In genomic region chr7:45482166-45482565, GRCm38 (mm10) we compare ENCODE assay signal across 23 mouse cellular contexts. TPM values are rescaled to one million over a fixed set of nuclear protein-coding genes. Genes with fewer than 3 reads are reported as not detected.
DNase-seq lines count a peak whose midpoint lies in the region; ATAC-seq and TF ChIP-seq lines count a peak whose summit lies in the region.
"Had no signal": no experiment of that assay in that cellular context is flagged by ENCODE, and none has a peak within 500 bp of the region (broad histone marks: within the 10 kb centered on the region; RNA-seq: fewer than 3 reads in every experiment).

No protein-coding gene starts in this region.

- no peak for ATAC-seq in liver, postnatal 0 days
- peak; percentile 51; the same call in 1 of the 2 replicates for ATAC-seq in megakaryocyte-erythroid progenitor cell, adult 5-6 weeks (replicated peaks; ENCODE audit: low FRiP score, low TSS enrichment, poor library complexity, severe bottlenecking)

- no peak for TF ChIP-seq EP300 in liver, postnatal 0 days (IDR thresholded peaks at IDR 0.05; ENCODE audit: low read depth)

- no peak for TF ChIP-seq POLR2A in liver, adult 2 months (IDR thresholded peaks at IDR 0.05; ENCODE audit: extremely low read depth, insufficient read depth, low read length)
- TF ChIP-seq POLR2A in testis, adult 2 months (IDR thresholded peaks at IDR 0.05; ENCODE audit: control insufficient read depth, low read depth, low read length), result no peak

- peaks cover 2% of the 10 kb centered on the region; the same call in 1 of the 2 replicates for H3K79me2 ChIP-seq in liver, adult 2 months (ENCODE audit: control insufficient read depth, insufficient read depth, low read length)

- H3K36me3 ChIP-seq in liver, adult 2 months (ENCODE audit: control insufficient read depth, insufficient read depth, low read length), result peaks cover 27% of the 10 kb centered on the region; the same call in 1 of the 2 replicates
- peaks cover 4% of the 10 kb centered on the region; the same call in 1 of the 2 replicates for H3K36me3 ChIP-seq in liver, postnatal 0 days (replicated peaks; ENCODE audit: insufficient read depth, low read length)
- no peaks in the 10 kb centered on the region for H3K36me3 ChIP-seq in testis, adult 2 months (ENCODE audit: control insufficient read depth, insufficient read depth, low read length)
- H3K36me3 ChIP-seq: embryonic facial prominence, embryonic 12.5 days; forebrain, embryonic 15.5 days had no signal

- no peaks in the 10 kb centered on the region for H3K9me3 ChIP-seq in liver, postnatal 0 days (ENCODE audit: low read length)
- H3K9me3 ChIP-seq: embryonic facial prominence, embryonic 12.5 days; forebrain, embryonic 13.5 days; forebrain, embryonic 15.5 days; G1E had no signal

- DNase-seq in liver, adult 2 months (ENCODE audit: extremely low read depth, low read depth, low spot score), result no peak
- DNase-seq in liver, postnatal 0 days, result no peak
- DNase-seq in testis, postnatal 10 days (ENCODE audit: low spot score), result no peak
- no peak for DNase-seq in right cerebral cortex, postnatal 25 days
- DNase-seq: adrenal gland, adult 2 months; adrenal gland, postnatal 10 days; adrenal gland, postnatal 25 days; B cell, adult 2 months; cerebellum, adult 11 months; cerebellum, postnatal 10 days; cerebellum, postnatal 25 days; embryo, embryonic 11 days had no signal

- WGBS in liver, adult 2 months, result 80% methylated on average over 1 of the region's 1 CpGs
- WGBS in liver, postnatal 0 days (ENCODE audit: insufficient replicate concordance), result 70% methylated on average over 1 of the region's 1 CpGs

- H3K4me3 ChIP-seq in liver, adult 2 months (ENCODE audit: insufficient read depth, low read depth, low read length), result no peak overlapping the region
- H3K4me3 ChIP-seq in liver, postnatal 0 days (ENCODE audit: low read depth, low read length), result no peak overlapping the region
- peak overlapping the region; percentile 82; the same call in 1 of the 2 replicates for H3K4me3 ChIP-seq in testis, adult 2 months (ENCODE audit: control insufficient read depth, low read depth, low read length)
- H3K4me3 ChIP-seq: embryonic facial prominence, embryonic 12.5 days; forebrain, embryonic 13.5 days; forebrain, embryonic 15.5 days had no signal

- no peak for TF ChIP-seq CTCF in liver, adult 2 months (IDR thresholded peaks at IDR 0.05; ENCODE audit: low read depth, low read length)
- no peak for TF ChIP-seq CTCF in liver, postnatal 0 days (IDR thresholded peaks at IDR 0.05; ENCODE audit: low read depth)
- no peak for TF ChIP-seq CTCF in testis, adult 2 months (IDR thresholded peaks at IDR 0.05; ENCODE audit: control insufficient read depth, insufficient read depth, insufficient replicate concordance, low read depth, low read length)

- H3K27me3 ChIP-seq in liver, adult 2 months (ENCODE audit: control insufficient read depth, insufficient read depth, low read length), result no peaks in the 10 kb centered on the region
- no peaks in the 10 kb centered on the region for H3K27me3 ChIP-seq in liver, postnatal 0 days (ENCODE audit: insufficient read depth, low read length)
- no peaks in the 10 kb centered on the region for H3K27me3 ChIP-seq in testis, adult 2 months (ENCODE audit: control insufficient read depth, insufficient read depth, low read length)
- H3K27me3 ChIP-seq: CH12.LX; embryonic facial prominence, embryonic 12.5 days; forebrain, embryonic 13.5 days; forebrain, embryonic 15.5 days had no signal

- H3K9ac ChIP-seq in liver, adult 2 months (ENCODE audit: low read depth, low read length), result no peak overlapping the region
- no peak overlapping the region for H3K9ac ChIP-seq in liver, postnatal 0 days (replicated peaks)
- H3K9ac ChIP-seq: embryonic facial prominence, embryonic 12.5 days; forebrain, embryonic 13.5 days; forebrain, embryonic 15.5 days; forebrain, postnatal 0 days had no signal

- no peak overlapping the region for H3K4me2 ChIP-seq in liver, postnatal 0 days (ENCODE audit: low read depth, low read length)
- H3K4me2 ChIP-seq: embryonic facial prominence, embryonic 12.5 days; forebrain, embryonic 13.5 days; forebrain, embryonic 15.5 days had no signal

- peaks cover 26% of the 10 kb centered on the region for H3K4me1 ChIP-seq in liver, adult 2 months (ENCODE audit: control insufficient read depth, insufficient read depth, low read length)
- H3K4me1 ChIP-seq in liver, postnatal 0 days (ENCODE audit: insufficient read depth), result peaks cover 10% of the 10 kb centered on the region; the same call in 1 of the 2 replicates
- peaks cover 6% of the 10 kb centered on the region for H3K4me1 ChIP-seq in testis, adult 2 months (ENCODE audit: control insufficient read depth, insufficient read depth, low read length)
- H3K4me1 ChIP-seq: embryonic facial prominence, embryonic 12.5 days; forebrain, embryonic 13.5 days; forebrain, embryonic 15.5 days had no signal

- peak overlapping the region; percentile 38 for H3K27ac ChIP-seq in liver, adult 2 months (replicated peaks; ENCODE audit: insufficient read depth, low read depth, low read length)
- H3K27ac ChIP-seq in liver, postnatal 0 days (ENCODE audit: low read depth), result no peak overlapping the region
- H3K27ac ChIP-seq in testis, adult 2 months (ENCODE audit: control insufficient read depth, insufficient read depth, low read depth, low read length), result peak overlapping the region; percentile 39
- H3K27ac ChIP-seq: embryonic facial prominence, embryonic 12.5 days; forebrain, embryonic 13.5 days; forebrain, embryonic 15.5 days had no signal

RNA-seq across cellular contexts. Expression of gene Tulp2, which starts 0.5 kb away (rescaled TPM):
- 0.07 and 0.18 TPM in 2 replicates for total RNA-seq in liver, adult 2 months (2014; rRNA removed)
- polyA plus RNA-seq in liver, adult 2 months (2012; rRNA removed), result 0.30 and 0.31 TPM in 2 replicates
- polyA plus RNA-seq in liver, postnatal 0 days (2015; fragmentation: Nextera tagmentation; extraction: Ambion mirVana), result 0.22 and 0.30 TPM in 2 replicates
- polyA plus RNA-seq in testis, adult 2 months (2012; rRNA removed), result 879 and 1,010 TPM in 2 replicates
- total RNA-seq in megakaryocyte-erythroid progenitor cell, adult 5-6 weeks (2014; fragmentation: Nextera tagmentation), result 0.42 TPM in 1 of 2 replicates, not detected in the other
- total RNA-seq in megakaryocyte-erythroid progenitor cell, adult 5-6 weeks (2017), result 0.19 TPM in 1 of 2 replicates, not detected in the other

RNA-seq across cellular contexts. Expression of gene Gm45808, which starts 4.4 kb away (rescaled TPM):
- 1.3 and 5.7 TPM in 2 replicates for total RNA-seq in liver, adult 2 months (2014; rRNA removed)
- 0.28 and 1.5 TPM in 2 replicates for polyA plus RNA-seq in liver, adult 2 months (2012; rRNA removed)
- polyA plus RNA-seq in liver, postnatal 0 days (2015; fragmentation: Nextera tagmentation; extraction: Ambion mirVana), result 0.15 and 0.33 TPM in 2 replicates
- polyA plus RNA-seq in testis, adult 2 months (2012; rRNA removed), result 0.81 TPM in 1 of 2 replicates, not detected in the other
- not detected in 2 replicates for total RNA-seq in megakaryocyte-erythroid progenitor cell, adult 5-6 weeks (2014; fragmentation: Nextera tagmentation)
- not detected in 2 replicates for total RNA-seq in megakaryocyte-erythroid progenitor cell, adult 5-6 weeks (2017)
- total RNA-seq: forebrain, postnatal 0 days; G1E had no signal
- polyA plus RNA-seq: adrenal gland, adult 2 months; cortical plate, adult 2 months; embryonic facial prominence, embryonic 12.5 days; embryonic facial prominence, embryonic 14.5 days; forebrain, embryonic 11.5 days; forebrain, embryonic 13.5 days; forebrain, embryonic 15.5 days; forebrain, postnatal 0 days; G1E had no signal

RNA-seq across cellular contexts. Expression of gene Dhdh, which starts 6.4 kb away (rescaled TPM):
- 73.7 and 79.3 TPM in 2 replicates for total RNA-seq in liver, adult 2 months (2014; rRNA removed)
- 37.2 and 37.7 TPM in 2 replicates for polyA plus RNA-seq in liver, adult 2 months (2012; rRNA removed)
- 8.4 and 9.5 TPM in 2 replicates for polyA plus RNA-seq in liver, postnatal 0 days (2015; fragmentation: Nextera tagmentation; extraction: Ambion mirVana)
- polyA plus RNA-seq in testis, adult 2 months (2012; rRNA removed), result 3.0 and 3.4 TPM in 2 replicates
- 1.9 and 2.5 TPM in 2 replicates for total RNA-seq in megakaryocyte-erythroid progenitor cell, adult 5-6 weeks (2014; fragmentation: Nextera tagmentation)
- 1.8 and 3.5 TPM in 2 replicates for total RNA-seq in megakaryocyte-erythroid progenitor cell, adult 5-6 weeks (2017)

RNA-seq across cellular contexts. Expression of gene Bax, which starts 15.5 kb away (rescaled TPM):
- total RNA-seq in liver, adult 2 months (2014; rRNA removed), result 19.5 and 23.8 TPM in 2 replicates
- polyA plus RNA-seq in liver, adult 2 months (2012; rRNA removed), result 49.8 and 62.0 TPM in 2 replicates
- polyA plus RNA-seq in liver, postnatal 0 days (2015; fragmentation: Nextera tagmentation; extraction: Ambion mirVana), result 59.6 and 60.8 TPM in 2 replicates
- 24.9 and 26.3 TPM in 2 replicates for polyA plus RNA-seq in testis, adult 2 months (2012; rRNA removed)
- 60.7 and 75.9 TPM in 2 replicates for total RNA-seq in megakaryocyte-erythroid progenitor cell, adult 5-6 weeks (2014; fragmentation: Nextera tagmentation)
- total RNA-seq in megakaryocyte-erythroid progenitor cell, adult 5-6 weeks (2017), result 38.8 and 40.8 TPM in 2 replicates

RNA-seq across cellular contexts. Expression of gene Ftl1, which starts 22.5 kb away (rescaled TPM):
- total RNA-seq in liver, adult 2 months (2014; rRNA removed), result 3,170 and 4,966 TPM in 2 replicates
- 12,947 and 13,613 TPM in 2 replicates for polyA plus RNA-seq in liver, adult 2 months (2012; rRNA removed)
- polyA plus RNA-seq in liver, postnatal 0 days (2015; fragmentation: Nextera tagmentation; extraction: Ambion mirVana), result 5,147 and 5,518 TPM in 2 replicates
- polyA plus RNA-seq in testis, adult 2 months (2012; rRNA removed), result 152 and 188 TPM in 2 replicates
- 1,148 and 1,512 TPM in 2 replicates for total RNA-seq in megakaryocyte-erythroid progenitor cell, adult 5-6 weeks (2014; fragmentation: Nextera tagmentation)
- total RNA-seq in megakaryocyte-erythroid progenitor cell, adult 5-6 weeks (2017), result 490 and 578 TPM in 2 replicates

Comparison
In these comparisons a context has a peak if more than half of its experiments do, and no peak if none do; other contexts are left out.
1. RNA of gene Tulp2, which starts 0.5 kb away (polyA plus RNA-seq): 879 to 1,010 TPM in testis, adult 2 months; 0.30 to 0.31 TPM in liver, adult 2 months and 0.22 to 0.30 TPM in liver, postnatal 0 days; every median in the first group is over 100 times any median in the second.